Mouse (Mus musculus) lung, postnatal 36 days (tissue): ENCODE results near the gene Pkd2.

Experiments
- DNase-seq: peaks from one replicate; pipeline ENCODE4 v3.0.0; 2022; ENCODE audit warnings: mixed read lengths

Pkd2 gene

GRCm38 (mm10) chr5:104466816-104467215 lies 7.6 kb downstream of the Pkd2 start:
- DNase-seq = no peak

- DNase-seq = no peak
Observed at GRCm38 (mm10) chr5:104468586-104468985, 9.3 kb downstream of the Pkd2 start.

- no peak for DNase-seq
Observed at GRCm38 (mm10) chr5:104470981-104471391, 11.7 kb downstream of the Pkd2 start.

- DNase-seq = peak; percentile 21
Observed at GRCm38 (mm10) chr5:104472371-104472770, 13.1 kb downstream of the Pkd2 start.

GRCm38 (mm10) chr5:104480367-104480766 lies 21.1 kb downstream of the Pkd2 start:
- DNase-seq = no peak

- no peak for DNase-seq
Observed at GRCm38 (mm10) chr5:104482856-104483255, 23.6 kb downstream of the Pkd2 start.

- no peak for DNase-seq
Observed at GRCm38 (mm10) chr5:104491561-104491960, 32.3 kb downstream of the Pkd2 start.

- peak; percentile 32 for DNase-seq
Observed at GRCm38 (mm10) chr5:104504883-104505282, 45.6 kb downstream of the Pkd2 start.

- DNase-seq = no peak
Observed at GRCm38 (mm10) chr5:104507829-104508194, 48.6 kb downstream of the Pkd2 start.

- peak; percentile 87 for DNase-seq
Observed at GRCm38 (mm10) chr5:104508195-104508891, 49.1 kb downstream of the Pkd2 start, which contains the start of gene BC005561. Gene BC005561 (plus strand): TSS chr5:104508352.

GRCm38 (mm10) chr5:104511211-104511610 lies 52.0 kb downstream of the Pkd2 start:
- DNase-seq = no peak

- DNase-seq = no peak
Observed at GRCm38 (mm10) chr5:104538612-104539011, 79.4 kb downstream of the Pkd2 start.

- DNase-seq = no peak
Observed at GRCm38 (mm10) chr5:104539331-104539730, 80.1 kb downstream of the Pkd2 start.
